Mouse (Mus musculus) gastrocnemius, postnatal 36 days (tissue): ENCODE results near the gene Olfm2. TPM values are rescaled to one million over a fixed set of nuclear protein-coding genes. Genes with fewer than 3 reads are reported as not detected.

Source experiments
- DNase-seq, 2 experiments: peaks; one replicate each; pipeline ENCODE4 v3.0.0; 2022
- intact Hi-C: fragments of 180-260 bp; cut with DNase I; formaldehyde crosslinking; loops from one replicate; pipeline ENCODE4 v1.15.1; 2025
- long read RNA-seq, 2 experiments: library from polyadenylated mRNA; stranded (forward); transcript quantifications; one replicate each; pipeline ENCODE4 v2.0.0; 2021
- total RNA-seq, 2 experiments: library from RNA; stranded (reverse); gene quantifications; 2 replicates each; pipeline ENCODE4 v1.2.3; 2021

The Olfm2 gene
- total RNA-seq = under 1 TPM in 1 of 2 experiments, not detected in 1; 0.13 TPM
- long read RNA-seq, experiment 1 = 0 reads
- long read RNA-seq, experiment 2 = 0 reads

DNA sequence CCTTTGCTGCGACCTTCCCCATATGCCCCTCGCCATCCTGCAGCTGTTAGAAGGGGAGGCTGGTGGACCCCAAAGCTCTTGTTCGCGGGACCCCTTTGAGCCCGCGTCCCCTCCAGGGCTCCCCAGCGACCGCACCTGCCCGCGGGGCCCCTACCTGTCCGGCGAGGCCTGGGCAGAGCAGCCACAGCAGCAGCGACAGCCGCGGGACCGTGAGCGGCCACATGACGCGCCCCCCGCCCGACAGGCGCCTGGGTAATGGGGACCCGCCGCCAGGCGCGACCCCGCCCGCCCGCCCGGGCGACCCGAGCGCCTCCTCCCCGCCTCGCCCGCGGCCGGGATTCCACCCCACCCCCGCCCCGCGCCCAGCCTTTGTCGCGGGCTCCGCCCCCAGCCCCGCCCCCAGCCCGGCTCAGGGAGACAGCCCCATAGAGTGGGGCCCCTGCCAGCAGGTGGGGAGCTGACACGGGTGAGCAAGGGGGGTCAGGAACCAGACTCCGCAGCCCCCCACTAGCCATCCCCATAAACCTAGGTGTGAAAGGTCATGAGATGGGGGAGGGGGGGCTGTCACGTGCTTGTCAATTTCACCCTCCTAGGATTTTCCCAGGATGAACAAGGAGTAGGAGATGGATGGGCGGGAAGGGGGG, at the start of gene Olfm2:
Gene Olfm2 (minus strand): TSS at position 333 of the 644 bp plus-strand sequence.
- intact Hi-C loops = no loop called here
- DNase-seq = no peak

DNA sequence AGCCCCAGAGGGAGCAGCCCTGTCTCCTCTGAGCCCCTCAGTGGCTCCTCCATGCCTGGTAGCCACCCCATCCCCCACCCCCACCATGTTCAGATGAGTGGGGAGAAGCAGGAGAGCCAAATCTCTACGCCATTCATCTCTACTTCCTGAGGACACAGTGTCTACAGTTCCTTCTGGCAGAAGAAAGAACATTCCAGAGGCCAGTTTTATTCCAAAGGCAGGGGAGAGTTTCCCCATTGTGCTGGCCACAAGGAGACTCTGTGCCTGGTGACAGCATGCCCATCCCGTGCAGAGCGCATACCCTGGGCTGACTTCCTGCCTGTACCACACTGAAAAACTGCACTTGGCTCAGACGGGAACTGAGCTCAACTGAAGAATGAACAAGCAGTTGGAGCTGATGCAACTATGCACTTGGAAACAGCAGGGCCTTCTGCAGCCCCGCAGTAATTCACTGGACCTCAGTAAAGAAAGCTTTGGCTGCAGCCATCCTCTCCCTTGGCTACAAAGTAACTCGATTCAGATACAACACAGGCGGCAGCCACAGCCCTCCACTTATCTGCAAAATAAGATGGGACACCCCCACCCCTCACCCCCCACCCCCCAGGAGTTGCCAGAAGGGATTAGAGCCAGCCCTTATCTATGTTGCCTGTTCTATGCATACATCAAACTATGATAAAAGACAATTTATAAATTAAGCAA, 48.1 kb upstream of the Olfm2 start:
- intact Hi-C loops = no loop called here
- DNase-seq = peak; percentile 46 to 54

- intact Hi-C loops = no loop called here
- DNase-seq = no peak
These were observed 44.2 kb upstream of the Olfm2 start for GRCm38 (mm10) chr9:20790345-20790744.

DNA sequence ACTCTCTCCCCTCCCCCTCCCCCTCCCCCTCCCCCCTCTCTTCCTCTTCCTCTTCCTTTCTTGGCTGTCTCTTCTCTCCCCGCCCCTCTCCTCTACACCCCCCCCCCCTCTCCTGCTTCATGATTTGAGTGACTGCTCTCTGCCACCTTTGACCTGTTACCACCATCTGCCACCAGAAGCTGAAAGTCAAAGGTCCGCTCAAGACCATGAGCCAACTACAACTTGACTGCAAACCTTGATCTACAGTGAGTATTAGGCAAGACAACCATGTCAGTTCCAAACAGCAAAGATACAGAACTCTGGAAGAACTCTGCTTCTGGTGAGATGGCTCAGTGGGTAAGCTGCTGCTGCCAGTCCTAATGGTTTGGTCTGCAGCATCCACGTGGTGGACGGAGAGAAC, 43.5 kb upstream of the Olfm2 start:
- DNase-seq = no peak
- intact Hi-C loops = no loop called here

DNA sequence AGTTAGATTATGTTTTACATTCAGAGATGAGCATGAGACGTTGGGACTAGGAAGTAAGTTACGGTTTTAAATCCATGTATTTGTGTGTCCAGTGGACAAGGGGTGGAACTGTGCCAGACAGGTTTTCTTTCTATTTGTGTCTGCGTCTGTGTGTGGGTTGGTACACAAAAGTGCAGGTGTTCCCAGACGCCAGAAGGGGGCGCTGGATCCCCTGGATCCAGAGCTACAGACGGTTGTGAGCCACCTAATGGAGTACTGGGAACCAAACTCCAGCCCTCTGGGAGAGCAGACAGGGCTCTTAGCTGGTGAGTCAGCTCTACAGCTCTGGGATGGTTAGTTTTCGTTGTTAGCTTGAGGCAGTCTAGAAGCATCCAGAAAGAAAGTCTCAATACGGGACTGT, 41.8 kb upstream of the Olfm2 start:
- intact Hi-C loops = no loop called here

DNA sequence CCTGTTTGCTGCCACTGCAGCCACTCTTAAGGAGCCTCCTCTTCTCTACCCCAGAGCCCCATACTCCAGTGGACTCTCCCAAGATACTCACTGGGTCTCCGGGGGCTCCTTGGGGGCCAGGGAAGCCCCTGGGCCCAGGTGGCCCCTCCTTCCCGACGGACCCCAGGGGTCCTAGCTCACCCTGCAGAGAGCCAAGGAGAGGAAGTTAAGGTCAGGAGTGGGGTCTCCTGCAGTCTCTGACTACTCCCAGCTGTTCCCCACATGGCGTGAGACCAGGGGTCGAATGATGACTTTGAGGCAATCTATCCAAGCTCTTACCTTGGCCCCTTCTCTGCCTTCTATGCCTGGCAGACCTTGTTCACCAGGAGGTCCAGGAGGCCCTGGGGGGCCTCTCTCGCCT, 38.9 kb upstream of the Olfm2 start:
- DNase-seq = no peak

More for the DNA sequence above, 41.8 kb upstream of the Olfm2 start:
- no peak for DNase-seq

DNA sequence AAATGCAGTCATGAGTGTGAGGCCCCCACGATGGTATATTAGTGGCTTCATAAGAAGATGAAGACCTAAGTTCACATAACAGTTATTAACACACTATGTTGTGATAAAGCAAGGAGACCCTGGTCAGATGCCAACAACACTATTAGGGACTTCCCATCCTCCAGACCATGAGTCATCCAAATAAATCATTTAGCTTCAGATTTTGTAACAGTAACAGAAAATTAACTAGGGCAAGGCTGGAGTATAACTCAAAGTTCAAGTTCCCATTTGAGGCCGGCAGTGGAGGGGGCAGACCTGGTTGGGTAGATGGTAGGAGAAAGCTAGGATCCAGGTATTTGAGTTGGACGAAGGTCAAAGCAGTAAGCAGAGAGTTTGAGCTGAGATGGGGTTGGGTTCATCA, 35.1 kb upstream of the Olfm2 start:
- intact Hi-C loops = no loop called here
- DNase-seq = no peak

More for the DNA sequence above, 38.9 kb upstream of the Olfm2 start:
- intact Hi-C loops = no loop called here

GRCm38 (mm10) chr9:20765274-20765673, 19.1 kb upstream of the Olfm2 start:
- intact Hi-C loops = no loop called here
- no peak for DNase-seq

DNA sequence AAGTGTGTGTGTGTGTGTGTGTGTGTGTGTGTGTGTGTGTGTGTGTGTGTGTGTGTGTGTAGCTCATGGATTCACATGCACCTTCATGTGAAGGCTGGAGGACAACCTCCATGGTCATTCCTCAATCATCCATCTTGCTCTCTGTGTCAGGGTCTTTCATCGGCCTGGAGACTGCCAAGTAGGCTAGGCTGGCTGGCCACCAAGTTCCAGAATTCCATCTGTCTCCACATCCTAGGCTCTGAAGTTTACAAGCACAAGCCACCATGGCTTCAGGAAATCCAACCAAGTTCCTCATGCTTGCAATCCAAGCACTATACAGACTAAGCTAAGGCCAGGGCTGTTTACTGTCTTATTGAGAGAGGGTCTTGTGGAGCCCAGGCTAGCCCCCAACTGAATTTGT, 16.9 kb upstream of the Olfm2 start:
- no peak for DNase-seq
- intact Hi-C loops = no loop called here

- DNase-seq = no peak
- intact Hi-C loops = no loop called here
These were observed 16.2 kb upstream of the Olfm2 start for GRCm38 (mm10) chr9:20762197-20762961.

DNA sequence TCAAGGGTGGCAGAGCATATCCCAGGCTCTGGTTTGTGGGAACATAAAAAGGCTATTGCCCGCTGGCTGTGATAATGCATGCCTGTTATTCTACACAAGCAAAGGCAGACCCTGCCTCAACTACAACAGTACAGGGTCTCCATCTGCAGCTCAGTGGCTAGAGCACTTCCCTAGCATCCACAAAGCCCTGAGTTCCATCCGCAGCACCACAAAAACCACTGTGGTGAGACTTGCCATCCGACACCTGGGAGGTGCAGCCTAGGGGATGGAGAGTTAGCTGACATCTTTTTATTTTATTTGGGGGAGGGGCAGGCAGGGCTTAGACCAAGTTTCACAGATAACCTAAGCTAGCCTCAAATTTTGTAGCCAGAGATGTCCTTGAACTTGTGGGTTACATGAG, 15.2 kb upstream of the Olfm2 start:
- no peak for DNase-seq
- intact Hi-C loops = no loop called here

GRCm38 (mm10) chr9:20760813-20761212, 14.7 kb upstream of the Olfm2 start:
- peak; percentile 64 to 83 for DNase-seq
- intact Hi-C loops = no loop called here

GRCm38 (mm10) chr9:20758896-20759295, 12.7 kb upstream of the Olfm2 start:
- peak in 1 of 2 experiments; percentile 21 for DNase-seq
- intact Hi-C loops = no loop called here

DNA sequence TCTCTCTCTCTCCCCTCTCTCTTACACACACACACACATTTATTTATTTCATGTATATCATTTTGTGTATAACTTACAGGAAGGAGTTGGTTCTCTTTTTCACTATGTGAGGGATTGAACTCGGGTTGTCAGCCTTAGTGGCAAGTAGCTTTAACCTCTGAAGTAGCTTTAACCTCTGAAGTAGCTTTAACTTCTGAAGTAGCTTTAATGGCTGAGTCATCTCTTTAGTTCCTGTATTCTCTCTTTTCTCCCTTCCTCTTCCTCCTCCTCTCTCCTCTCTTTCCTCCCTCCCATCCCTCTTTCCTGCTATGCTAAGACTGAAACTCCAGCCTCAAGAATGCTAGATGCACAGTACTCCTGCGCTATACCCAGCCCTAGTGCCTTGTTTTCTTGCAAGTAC, 12.1 kb upstream of the Olfm2 start:
- no peak for DNase-seq
- intact Hi-C loops = no loop called here

GRCm38 (mm10) chr9:20757087-20757955, 11.2 kb upstream of the Olfm2 start:
- peak; percentile 34 to 62 for DNase-seq
- intact Hi-C loops = no loop called here

GRCm38 (mm10) chr9:20756081-20756700, 10.0 kb upstream of the Olfm2 start:
- no peak for DNase-seq
- intact Hi-C loops = no loop called here

GRCm38 (mm10) chr9:20754335-20754734, 8.2 kb upstream of the Olfm2 start:
- no peak for DNase-seq
- intact Hi-C loops = no loop called here

- DNase-seq = no peak
- intact Hi-C loops = no loop called here
These were observed 5.4 kb upstream of the Olfm2 start for GRCm38 (mm10) chr9:20751477-20752029.

GRCm38 (mm10) chr9:20749213-20749612, 3.1 kb upstream of the Olfm2 start:
- DNase-seq = no peak
- intact Hi-C loops = no loop called here

DNA sequence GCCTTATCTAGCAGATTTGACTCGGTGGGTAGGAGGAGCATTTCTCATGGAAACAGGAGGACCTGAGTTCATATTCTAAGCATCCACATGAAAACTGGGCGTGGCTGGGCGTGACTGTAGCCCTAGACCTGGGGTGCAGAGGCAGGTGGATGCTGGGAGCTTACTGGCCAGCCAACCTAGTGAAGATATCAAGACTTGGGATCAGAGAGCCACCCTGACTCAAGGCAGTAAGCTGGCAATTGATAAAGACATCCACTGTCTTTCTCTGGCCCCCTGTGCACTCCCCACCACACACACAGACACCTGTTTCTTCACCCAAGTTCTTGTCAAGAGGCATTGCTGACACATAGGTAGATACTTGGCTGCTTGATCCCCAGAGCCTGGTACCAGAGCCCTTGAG, 2.4 kb upstream of the Olfm2 start:
- intact Hi-C loops = no loop called here
- DNase-seq = no peak
